8 mouse cellular contexts compared by ENCODE assay signal in genomic region chr7:3692382-3692986, GRCm38 (mm10). TPM values are rescaled to one million over a fixed set of nuclear protein-coding genes. Genes with fewer than 3 reads are reported as not detected.
A peak's percentile ranks its signal among the peaks of the same experiment; 100 is the strongest.
DNase-seq lines count a peak whose midpoint lies in the region; ATAC-seq and TF ChIP-seq lines count a peak whose summit lies in the region.

Tsen34 (plus strand) TSS chr7:3692863.

- peaks cover 31% of the 10 kb centered on the region for H3K36me3 ChIP-seq in kidney, embryonic 14.5 days (ENCODE audit: control insufficient read depth, insufficient read depth, low read length)
- peaks cover 59% of the 10 kb centered on the region for H3K36me3 ChIP-seq in megakaryocyte, embryonic 14.5 days (replicated peaks; ENCODE audit: low read length)

- peak; percentile 63; the same call in 1 of the 2 replicates for ATAC-seq in kidney, embryonic 14.5 days (ENCODE audit: low FRiP score, low TSS enrichment)
- peak; percentile 0 for ATAC-seq in Patski
- ATAC-seq in inflammation-experienced regulatory T-cells, adult 6 months, result peak; percentile 1

- H3K27me3 ChIP-seq in kidney, embryonic 14.5 days (ENCODE audit: control insufficient read depth, insufficient read depth, low read length), result no peaks in the 10 kb centered on the region
- no peaks in the 10 kb centered on the region for H3K27me3 ChIP-seq in Patski
- no peaks in the 10 kb centered on the region for H3K27me3 ChIP-seq in megakaryocyte, embryonic 14.5 days (replicated peaks)

- in situ Hi-C loops in Patski (cut with MboI; ENCODE audit: low pct_unique_long_range_greater_than_20kb), result loop anchor here (5.0 to 10.0 kb wide), 3 partner anchors 40 to 442 kb away; partner anchors contain the start of gene Leng8

- CTCF ChIA-PET in Patski (lab: Charles Lee), result interaction anchor here (0.9 to 1.5 kb wide), 2 partner anchors 10 to 23 kb away, joined by 3 to 4 read pairs; no protein-coding TSS in a partner anchor

- H3K4me1 ChIP-seq in kidney, embryonic 14.5 days (ENCODE audit: control insufficient read depth, insufficient read depth, low read length), result peaks cover 15% of the 10 kb centered on the region
- peaks cover 46% of the 10 kb centered on the region for H3K4me1 ChIP-seq in megakaryocyte, embryonic 14.5 days

- DNase-seq in kidney, postnatal 4 days, result no peak
- no peak for DNase-seq in Patski (ENCODE audit: low read depth, low spot score)
- no peak for DNase-seq in gastrocnemius, adult 8-10 months (ENCODE audit: low spot score in 2 of 2)
- DNase-seq in Muller cell, postnatal 12 days (ENCODE audit: inconsistent ontology term), result no peak
- DNase-seq in cerebellum, adult 9-11 months, result no peak

- no peak for TF ChIP-seq CTCF in Patski (IDR thresholded peaks at IDR 0.05)

- peak within 1 kb of the TSS; percentile 94 for H3K27ac ChIP-seq in kidney, embryonic 14.5 days (ENCODE audit: low read depth, low read length)

- H3K9ac ChIP-seq in kidney, embryonic 14.5 days (ENCODE audit: low read depth, low read length), result peak within 1 kb of the TSS; percentile 89

- H3K4me3 ChIP-seq in kidney, embryonic 14.5 days (ENCODE audit: low read length), result peak within 1 kb of the TSS; percentile 79
- H3K4me3 ChIP-seq in megakaryocyte, embryonic 14.5 days (replicated peaks), result peak within 1 kb of the TSS; percentile 99

- no peaks in the 10 kb centered on the region for H3K9me3 ChIP-seq in kidney, embryonic 14.5 days (ENCODE audit: control insufficient read depth, low read length)
- H3K9me3 ChIP-seq in megakaryocyte, embryonic 14.5 days, result no peaks in the 10 kb centered on the region

- POLR2A ChIA-PET in Patski (lab: Charles Lee), result interaction anchor here (0.6 to 2.2 kb wide), 3 partner anchors 14 to 735 kb away, joined by 3 to 11 read pairs (median 6); partner anchors contain the start of gene Cnot3

- peak within 1 kb of the TSS; percentile 81 for H3K4me2 ChIP-seq in kidney, embryonic 14.5 days (replicated peaks; ENCODE audit: low read depth, low read length)

- under 1% methylated on average over 49 of the region's 49 CpGs for WGBS in kidney, embryonic 14.5 days

RNA-seq across cellular contexts. Expression of gene Tsen34, which starts in this region (rescaled TPM):
- 287 and 317 TPM in 2 replicates for polyA plus RNA-seq in kidney, embryonic 14.5 days (2014; fragmentation: Nextera tagmentation; extraction: Ambion mirVana)
- polyA plus RNA-seq in Patski (2021), result 205 TPM
- total RNA-seq in gastrocnemius, adult 8-10 months (2022), result 10 to 100 TPM; 25.3 to 34.0 (median 29.0) TPM
- polyA plus RNA-seq in inflammation-experienced regulatory T-cells, adult 6 months (2017; shearing (Covaris generic)), result 1 to 10 TPM; 7.0 to 9.4 (median 9.1) TPM
- 60.0 and 93.4 TPM in 2 replicates for polyA plus RNA-seq in megakaryocyte, embryonic 14.5 days (2012; ENCODE audit: insufficient read depth, low replicate concordance)

Comparison
In these comparisons a context has a peak if more than half of its experiments do, and no peak if none do; other contexts are left out.
1. ATAC-seq: peak in every context shown above with its lines; median percentile 63 in kidney, embryonic 14.5 days; 1 in inflammation-experienced regulatory T-cells, adult 6 months; 0 in Patski.